Mouse (Mus musculus) erythroblast, embryonic 14.5 days (primary cell): ENCODE results near the gene Ccz1. TPM values are rescaled to one million over a fixed set of nuclear protein-coding genes. Genes with fewer than 3 reads are reported as not detected.

ENCODE experiments used
- H3K27me3 ChIP-seq: 2 replicates; pipeline ENCODE4 v1.6.1; 2012; ENCODE audit warnings: inconsistent platforms; ENCODE audit not compliant: control insufficient read depth
- H3K36me3 ChIP-seq: 2 replicates; pipeline ENCODE4 v1.6.1; 2012; ENCODE audit warnings: mild to moderate bottlenecking, inconsistent platforms; ENCODE audit not compliant: control insufficient read depth
- H3K4me1 ChIP-seq: 2 replicates; pipeline ENCODE4 v1.6.1; 2012; ENCODE audit warnings: inconsistent platforms; ENCODE audit not compliant: control insufficient read depth
- H3K4me3 ChIP-seq: replicated peaks from 2 replicates; pipeline ENCODE3; 2012; ENCODE audit warnings: moderate library complexity, mild to moderate bottlenecking, inconsistent platforms
- H3K9me3 ChIP-seq: 2 replicates; pipeline ENCODE4 v1.6.1; 2012; ENCODE audit warnings: low read length, inconsistent platforms, mixed read lengths; ENCODE audit not compliant: control insufficient read depth
- GATA1 ChIP-seq: IDR thresholded peaks from 2 replicates; pipeline ENCODE4 v1.6.1; 2012; ENCODE audit warnings: low read length, inconsistent platforms, mixed read lengths
- TAL1 ChIP-seq: IDR thresholded peaks from 3 replicates; pipeline ENCODE4 v1.6.1; 2012; ENCODE audit warnings: low read length, inconsistent platforms, mixed read lengths
- polyA plus RNA-seq: library from polyadenylated mRNA; stranded (reverse); fragments of >175 nt; gene quantifications from 2 replicates; pipeline ENCODE4 v1.2.3, GENCODE M21; 2012

Gene Ccz1
- polyA plus RNA-seq, 1 experiment, result 5.2 TPM

DNA sequence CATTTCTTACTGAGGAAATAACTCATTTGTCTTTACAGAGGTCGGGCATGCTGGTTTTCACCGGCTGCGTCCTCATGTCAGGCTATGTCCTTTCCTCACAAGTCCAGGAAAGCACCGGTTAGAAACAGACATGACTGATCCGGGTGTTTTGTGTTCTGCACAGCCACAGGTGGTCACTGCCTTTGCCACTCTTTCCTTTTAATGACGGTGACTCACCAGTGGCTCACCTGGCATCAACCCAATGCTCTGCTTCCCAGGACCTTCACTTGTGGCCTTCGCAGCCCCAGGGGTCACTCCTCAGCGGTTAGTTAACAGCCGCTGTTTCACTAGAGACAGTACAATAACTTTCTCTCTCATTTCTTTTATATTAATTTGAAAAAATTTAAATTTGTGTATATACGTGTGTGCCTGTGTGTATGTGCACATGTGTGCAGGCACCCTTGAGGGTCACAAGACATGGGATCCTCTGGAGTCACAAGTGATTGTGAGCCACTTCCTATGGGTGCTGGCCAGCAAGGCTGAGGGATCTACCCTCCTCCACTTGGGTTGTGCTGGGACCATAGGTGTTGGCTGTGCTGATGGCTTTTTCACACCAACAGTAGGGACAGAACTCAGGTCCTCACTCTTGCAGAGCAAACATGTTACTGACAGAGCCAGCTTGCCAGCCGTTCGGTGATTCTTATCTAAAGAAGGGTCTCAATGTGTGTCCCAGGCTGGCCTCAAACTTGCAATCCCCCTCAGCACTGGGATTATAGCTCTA lies 48.9 kb downstream of the Ccz1 start:
- no peak overlapping the region for H3K4me3 ChIP-seq
- H3K27me3 ChIP-seq, result peaks cover 5% of the 10 kb centered on the region
- H3K36me3 ChIP-seq, result no peaks in the 10 kb centered on the region
- H3K4me1 ChIP-seq, result no peaks in the 10 kb centered on the region
- TF ChIP-seq TAL1 (no peak), GATA1 (no peak)
- H3K9me3 ChIP-seq, result no peaks in the 10 kb centered on the region

DNA sequence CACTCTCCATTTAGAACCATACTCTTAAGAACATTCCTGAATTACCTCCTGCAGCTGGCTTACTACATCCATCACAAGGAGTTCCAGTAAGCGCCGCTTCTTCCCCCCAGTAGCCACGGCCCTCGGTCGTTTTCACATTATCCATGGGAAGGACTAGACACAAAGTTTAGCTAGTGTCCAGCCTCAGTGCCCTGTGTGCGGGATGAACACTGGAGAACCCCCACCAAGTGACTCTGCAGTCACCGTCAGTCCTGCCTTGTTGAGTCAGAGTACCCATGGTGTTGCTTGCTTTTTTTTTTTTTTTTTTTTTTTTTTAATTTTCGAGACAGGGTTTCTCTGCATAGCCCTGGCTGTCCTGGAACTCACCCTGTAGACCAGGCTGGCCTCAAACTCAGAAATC lies 53.5 kb downstream of the Ccz1 start:
- no peak for TF ChIP-seq GATA1
- TF ChIP-seq TAL1, result no peak
- Histone ChIP-seq H3K4me1 (no peaks in the 10 kb centered on the region), H3K27me3 (peaks cover 8% of the 10 kb centered on the region), H3K36me3 (no peaks in the 10 kb centered on the region), H3K9me3 (peaks cover 2% of the 10 kb centered on the region; the same call in 1 of the 2 replicates), H3K4me3 (no peak overlapping the region)

GRCm38 (mm10) chr5:143959551-143959950 lies 55.1 kb downstream of the Ccz1 start:
- Histone ChIP-seq H3K36me3 (no peaks in the 10 kb centered on the region), H3K9me3 (peaks cover 6% of the 10 kb centered on the region), H3K4me1 (no peaks in the 10 kb centered on the region), H3K27me3 (peaks cover 5% of the 10 kb centered on the region), H3K4me3 (no peak overlapping the region)
- TF ChIP-seq TAL1, result no peak
- no peak for TF ChIP-seq GATA1

DNA sequence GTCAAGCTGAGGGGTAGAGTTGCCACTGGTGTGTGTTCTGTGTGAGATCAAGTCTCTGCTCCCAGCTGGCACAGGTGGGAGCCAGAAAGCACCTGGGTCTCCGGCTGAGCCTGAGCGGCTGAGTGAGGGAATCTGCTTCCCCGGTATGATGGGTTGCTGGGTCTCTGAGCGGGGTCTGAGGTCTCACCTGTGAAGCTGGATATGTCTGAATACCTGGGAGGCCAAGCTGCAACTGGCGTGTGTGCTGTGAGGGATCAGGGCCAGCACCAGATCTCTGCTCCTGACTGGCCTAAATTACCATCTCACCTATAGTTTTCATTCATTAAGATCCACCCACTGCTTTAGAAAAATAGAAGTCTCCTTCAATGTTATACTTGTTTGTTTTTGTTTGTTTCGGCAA lies 57.6 kb downstream of the Ccz1 start:
- Histone ChIP-seq H3K9me3 (peaks cover 6% of the 10 kb centered on the region), H3K4me3 (no peak overlapping the region), H3K36me3 (no peaks in the 10 kb centered on the region), H3K27me3 (peaks cover 3% of the 10 kb centered on the region; the same call in 1 of the 2 replicates), H3K4me1 (no peaks in the 10 kb centered on the region)
- no peak for TF ChIP-seq GATA1
- TF ChIP-seq TAL1, result no peak

DNA sequence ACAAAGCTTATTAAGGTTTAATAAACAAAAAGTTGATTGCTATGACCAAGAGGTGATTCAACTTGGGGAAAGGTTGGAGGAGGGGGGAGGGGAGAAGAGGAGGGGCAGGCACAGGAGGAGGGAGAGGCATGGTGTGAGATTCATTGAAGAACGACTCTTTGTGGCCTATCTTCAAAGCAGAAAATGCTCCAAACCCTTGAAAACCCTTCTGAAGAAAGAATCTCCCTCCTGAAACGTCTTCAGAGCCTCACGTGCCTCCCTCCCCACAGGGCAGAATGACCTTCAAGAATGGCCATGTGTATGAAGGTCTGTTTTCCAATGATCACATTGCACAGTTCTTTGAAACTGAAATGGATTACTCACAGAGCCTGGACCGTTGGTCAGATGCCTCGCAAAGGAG lies 64.7 kb downstream of the Ccz1 start:
- Histone ChIP-seq H3K9me3 (no peaks in the 10 kb centered on the region), H3K4me3 (no peak overlapping the region), H3K36me3 (no peaks in the 10 kb centered on the region), H3K27me3 (no peaks in the 10 kb centered on the region), H3K4me1 (no peaks in the 10 kb centered on the region)
- TF ChIP-seq GATA1 (no peak), TAL1 (no peak)

DNA sequence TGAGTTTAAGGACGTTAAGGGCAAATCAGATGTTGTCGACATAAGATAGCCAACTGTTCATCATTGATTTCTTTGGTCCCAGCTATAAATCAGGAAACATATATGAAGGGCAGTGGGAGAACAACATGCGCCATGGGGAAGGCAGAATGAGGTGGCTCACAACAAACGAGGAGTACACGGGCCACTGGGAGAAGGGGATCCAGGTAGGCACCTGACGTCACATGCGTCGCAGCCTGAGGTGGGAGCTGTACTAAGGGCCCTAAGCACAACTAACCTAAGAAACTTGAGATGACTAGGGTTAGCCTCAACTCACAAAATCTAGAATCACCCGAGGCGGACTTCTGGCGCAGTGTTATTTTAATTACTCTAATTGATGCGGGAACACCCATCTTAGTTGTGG lies 66.3 kb downstream of the Ccz1 start:
- Histone ChIP-seq H3K4me1 (no peaks in the 10 kb centered on the region), H3K9me3 (no peaks in the 10 kb centered on the region), H3K36me3 (no peaks in the 10 kb centered on the region), H3K27me3 (peaks cover 4% of the 10 kb centered on the region; the same call in 1 of the 2 replicates), H3K4me3 (no peak overlapping the region)
- TF ChIP-seq GATA1 (no peak), TAL1 (no peak)

DNA sequence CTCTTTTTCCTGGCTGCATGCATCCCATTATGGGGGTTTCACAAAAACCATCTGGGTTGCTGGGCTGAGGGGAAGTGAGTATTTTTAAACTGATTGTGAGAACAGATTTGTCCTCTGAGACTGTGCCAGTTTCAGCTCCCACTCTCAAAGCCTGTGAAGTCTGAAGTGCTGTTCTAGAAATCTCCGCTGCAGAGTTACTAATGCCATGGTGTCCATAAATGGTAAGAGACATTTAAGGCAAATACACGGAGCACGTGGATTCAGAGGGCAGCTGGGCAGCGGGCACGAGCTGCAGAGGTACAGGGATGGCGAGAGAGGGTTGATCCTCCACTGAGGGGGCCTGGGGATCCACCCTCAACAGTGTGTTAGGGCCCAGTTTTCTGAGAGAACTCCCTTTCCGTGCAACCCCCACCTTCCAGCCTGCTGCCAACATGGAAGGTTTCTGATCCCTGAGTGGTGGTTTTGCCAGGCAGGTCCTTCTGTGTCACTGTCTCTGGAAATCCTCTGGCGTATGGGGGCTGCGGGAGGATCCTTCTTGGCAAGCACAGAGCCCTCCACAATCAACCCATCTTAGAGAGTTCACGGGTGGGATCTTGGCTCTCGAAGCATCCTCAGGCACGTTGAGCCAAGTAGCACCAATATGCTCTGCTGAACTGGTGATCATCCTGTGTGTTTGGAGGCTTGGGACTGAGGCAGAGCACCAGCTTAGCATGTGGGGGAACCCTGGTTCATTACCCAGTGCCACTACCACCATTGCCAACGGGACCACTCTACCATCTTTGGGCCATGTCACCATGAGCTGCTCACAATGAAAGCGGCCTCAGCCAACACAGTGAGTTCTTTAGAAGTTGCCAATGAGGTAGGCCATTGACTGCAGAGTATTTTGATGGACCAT lies 71.2 kb downstream of the Ccz1 start:
- no peaks in the 10 kb centered on the region for H3K36me3 ChIP-seq
- peaks cover 4% of the 10 kb centered on the region; the same call in 1 of the 2 replicates for H3K27me3 ChIP-seq
- H3K4me1 ChIP-seq, result peaks cover 3% of the 10 kb centered on the region
- no peak overlapping the region for H3K4me3 ChIP-seq
- TF ChIP-seq GATA1, result no peak
- TF ChIP-seq TAL1, result no peak
- peaks cover 2% of the 10 kb centered on the region; the same call in 1 of the 2 replicates for H3K9me3 ChIP-seq

DNA sequence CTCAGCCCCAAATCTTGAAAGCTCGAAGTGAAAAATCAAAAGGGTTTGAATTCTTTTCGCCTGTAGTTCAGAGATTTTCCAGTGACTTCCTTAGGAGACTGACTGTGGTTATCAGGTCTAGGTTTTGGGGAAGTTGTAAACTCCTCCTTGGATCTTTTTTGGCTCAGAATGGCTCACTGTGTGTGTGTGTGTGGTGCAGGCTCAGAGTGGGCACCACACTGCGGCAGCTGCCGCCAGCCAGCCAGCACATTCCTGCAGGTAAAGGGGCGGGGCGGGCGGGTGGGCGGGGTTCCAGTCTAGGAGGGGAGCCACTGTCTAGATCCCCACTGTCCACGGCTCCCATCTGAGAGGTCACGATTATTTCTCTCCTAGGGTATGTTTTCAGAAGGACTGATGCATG lies 73.1 kb downstream of the Ccz1 start:
- no peaks in the 10 kb centered on the region for H3K36me3 ChIP-seq
- peaks cover 2% of the 10 kb centered on the region; the same call in 1 of the 2 replicates for H3K9me3 ChIP-seq
- no peak for TF ChIP-seq TAL1
- no peak for TF ChIP-seq GATA1
- H3K4me1 ChIP-seq, result peaks cover 8% of the 10 kb centered on the region
- peaks cover 4% of the 10 kb centered on the region; the same call in 1 of the 2 replicates for H3K27me3 ChIP-seq
- no peak overlapping the region for H3K4me3 ChIP-seq

Other genes with a start within 250 kb of the Ccz1 start
- 14.4 and 16.3 TPM in 2 replicates for gene Eif2ak1, start 197.1 kb downstream of the Ccz1 start, polyA plus RNA-seq
- not detected in 2 replicates for gene Ankrd61, start 117.2 kb downstream of the Ccz1 start, polyA plus RNA-seq
- 5.4 and 6.0 TPM in 2 replicates for gene Aimp2, start 105.0 kb downstream of the Ccz1 start, polyA plus RNA-seq
- 0.28 and 0.34 TPM in 2 replicates for gene Pms2, start 104.9 kb downstream of the Ccz1 start, polyA plus RNA-seq
- gene Gm42421, start 86.7 kb downstream of the Ccz1 start, polyA plus RNA-seq, result not detected in 2 replicates
- 0.05 TPM in 2 replicates for gene Rsph10b, start 81.8 kb downstream of the Ccz1 start, polyA plus RNA-seq
- gene Ocm, start 11.8 kb upstream of the Ccz1 start, polyA plus RNA-seq, result not detected in 2 replicates
- 0.70 and 0.73 TPM in 2 replicates for gene Lmtk2, start 85.6 kb upstream of the Ccz1 start, polyA plus RNA-seq
- gene Bhlha15, start 175.4 kb upstream of the Ccz1 start, polyA plus RNA-seq, result not detected in 2 replicates
- gene Tecpr1, start 208.7 kb upstream of the Ccz1 start, polyA plus RNA-seq, result 0.09 and 0.18 TPM in 2 replicates
- 1.5 and 2.0 TPM in 2 replicates for gene Bri3, start 229.6 kb upstream of the Ccz1 start, polyA plus RNA-seq